Mouse (Mus musculus): ENCODE measurements around the gene Gnl1.
"Not testable (repeated sequence)": the region's sequence is repeated elsewhere in the genome, so short reads cannot be mapped to it uniquely, and the experiment has no call there.

The Gnl1 gene

GRCm38 (mm10) chr17:35979401-35980362, at the start of gene Gnl1, which contains the start of gene Prr3:
Gnl1 (plus strand) TSS chr17:35979851.
Prr3 (minus strand) TSS chr17:35980236.
- DNase-seq (ENCODE audit: extremely low read depth, low read depth, low spot score), result no peak

DNA sequence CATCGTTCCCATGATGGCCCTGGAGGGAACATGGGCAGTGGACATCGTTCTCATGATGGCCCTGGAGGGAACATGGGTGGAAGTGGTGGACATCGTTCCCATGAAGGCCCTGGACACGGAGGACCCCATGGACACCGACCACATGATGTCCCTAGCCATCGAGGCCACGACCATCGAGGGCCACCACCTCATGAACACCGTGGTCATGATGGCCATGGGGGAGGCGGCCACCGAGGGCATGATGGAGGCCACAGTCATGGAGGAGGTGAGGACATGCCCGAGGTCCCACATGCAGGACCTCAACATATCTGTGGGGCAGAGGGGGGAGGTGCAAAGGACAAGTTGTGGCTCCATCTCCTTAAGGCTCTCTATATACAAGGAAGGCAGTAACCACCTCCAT, 49.0 kb upstream of the Gnl1 start:
- DNase-seq (ENCODE audit: extremely low read depth, low read depth, low spot score), result no peak

DNA sequence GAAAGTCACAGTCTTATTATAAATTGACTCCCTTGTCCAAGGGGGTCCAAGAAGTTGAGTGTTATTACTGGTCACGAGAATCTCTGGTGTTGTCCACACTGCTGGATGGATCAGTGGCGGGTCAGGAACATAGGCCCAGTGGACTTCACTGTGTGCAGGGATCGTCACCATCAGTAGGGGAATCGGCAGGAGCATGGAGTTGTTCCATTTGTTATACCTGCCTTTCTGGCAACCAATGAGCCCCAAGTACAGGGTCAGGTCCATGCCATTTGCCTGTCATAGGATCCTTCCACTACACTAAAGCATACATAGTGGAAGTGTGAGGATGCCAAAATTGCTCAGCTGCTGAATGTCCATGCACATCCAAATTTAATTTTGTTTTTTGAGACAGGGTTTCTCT, 47.0 kb upstream of the Gnl1 start:
- DNase-seq (ENCODE audit: extremely low read depth, low read depth, low spot score), result no peak

GRCm38 (mm10) chr17:35935763-35936162, 43.9 kb upstream of the Gnl1 start:
- not testable (repeated sequence) for DNase-seq (ENCODE audit: extremely low read depth, low read depth, low spot score)

- DNase-seq (ENCODE audit: extremely low read depth, low read depth, low spot score), result no peak
Measured at GRCm38 (mm10) chr17:35937700-35938348, 41.8 kb upstream of the Gnl1 start.

GRCm38 (mm10) chr17:35939108-35939507, 40.5 kb upstream of the Gnl1 start:
- no peak for DNase-seq (ENCODE audit: extremely low read depth, low read depth, low spot score)

- DNase-seq (ENCODE audit: extremely low read depth, low read depth, low spot score), result no peak
Measured at GRCm38 (mm10) chr17:35939941-35940340, 39.7 kb upstream of the Gnl1 start.

DNA sequence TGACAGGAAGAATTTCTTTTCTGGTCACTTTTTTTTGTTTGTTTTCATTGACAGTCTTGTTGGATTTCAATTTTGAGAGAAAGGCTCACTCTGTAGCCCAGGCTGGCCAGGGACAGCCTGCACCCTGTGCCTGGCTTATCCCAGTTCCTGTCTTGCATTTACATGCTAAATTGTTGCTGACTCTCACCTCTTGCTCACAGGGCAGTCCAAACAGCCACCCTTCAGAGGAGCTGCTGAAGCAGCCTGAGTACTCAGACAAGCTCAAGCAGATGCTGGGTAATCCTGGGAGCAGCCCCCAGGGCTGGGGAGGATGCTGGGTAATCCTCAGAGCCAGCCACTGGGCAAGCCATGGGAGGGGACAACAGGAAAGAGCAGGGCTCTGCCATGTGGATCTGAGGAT, 28.7 kb upstream of the Gnl1 start:
- not testable (repeated sequence) for DNase-seq (ENCODE audit: extremely low read depth, low read depth, low spot score)

- DNase-seq (ENCODE audit: extremely low read depth, low read depth, low spot score), result not testable (repeated sequence)
Measured at GRCm38 (mm10) chr17:35952559-35952958, 27.1 kb upstream of the Gnl1 start.

- no peak for DNase-seq (ENCODE audit: extremely low read depth, low read depth, low spot score)
Measured at GRCm38 (mm10) chr17:35954665-35955064, 25.0 kb upstream of the Gnl1 start.

DNA sequence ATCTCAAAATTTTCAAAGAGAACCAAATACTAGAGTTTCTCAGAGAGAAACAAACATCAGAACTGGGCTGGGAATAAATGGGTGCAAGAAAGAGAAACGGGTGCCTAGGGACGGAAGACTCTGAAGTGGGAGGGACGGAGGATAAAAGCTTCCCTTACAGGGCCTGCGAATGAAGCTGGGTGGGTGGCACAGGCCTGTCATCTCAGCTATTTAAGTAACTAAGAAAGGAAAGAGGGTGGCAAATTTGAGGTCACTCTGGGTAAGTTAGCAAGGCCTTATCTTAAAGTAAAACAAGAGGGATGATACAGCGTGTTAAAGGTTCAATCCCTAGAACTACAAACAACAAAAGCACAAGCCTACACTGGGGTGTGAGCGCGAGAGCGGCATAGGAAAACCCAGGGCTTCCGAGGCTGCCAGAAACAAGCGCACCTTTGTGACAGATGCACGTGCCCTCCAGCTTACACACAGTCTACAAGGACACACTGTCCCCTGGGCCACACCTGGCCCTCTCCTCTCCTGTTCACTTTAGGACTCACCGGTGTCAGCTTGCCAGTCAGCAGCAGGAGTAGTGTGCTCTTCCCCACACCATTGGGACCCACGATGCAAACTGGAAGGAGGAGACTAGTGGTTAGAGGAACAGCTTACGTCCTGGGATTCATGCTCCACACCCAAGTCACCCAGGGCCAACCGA, 21.0 kb upstream of the Gnl1 start:
- DNase-seq (ENCODE audit: extremely low read depth, low read depth, low spot score), result no peak

- DNase-seq (ENCODE audit: extremely low read depth, low read depth, low spot score), result no peak
Measured at GRCm38 (mm10) chr17:35963279-35963678, 16.4 kb upstream of the Gnl1 start.

GRCm38 (mm10) chr17:35967621-35968020, 12.0 kb upstream of the Gnl1 start:
- DNase-seq (ENCODE audit: extremely low read depth, low read depth, low spot score), result no peak

- peak; percentile 74 for DNase-seq (ENCODE audit: extremely low read depth, low read depth, low spot score)
Measured at GRCm38 (mm10) chr17:35969418-35970389, 9.9 kb upstream of the Gnl1 start, which contains the start of gene Abcf1. Abcf1 (minus strand) TSS chr17:35969761.

DNA sequence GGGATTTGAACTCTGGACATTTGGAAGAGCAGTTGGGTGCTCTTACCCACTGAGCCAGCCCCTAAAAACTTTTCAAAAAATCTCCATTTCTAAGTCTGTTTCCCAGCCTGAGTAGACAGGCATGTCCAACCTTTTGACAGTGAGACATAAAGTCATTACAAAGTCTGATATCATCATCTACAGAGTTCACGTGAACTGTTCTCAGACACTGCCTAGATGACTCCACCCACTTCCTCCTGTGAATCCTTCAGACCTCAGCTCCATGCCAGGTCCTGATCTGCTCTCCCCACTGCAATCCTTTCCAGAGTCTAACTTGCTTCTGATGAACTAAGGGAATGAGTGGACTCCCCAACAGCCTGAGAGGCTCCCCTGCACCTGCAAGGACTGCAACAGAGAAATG, 7.5 kb upstream of the Gnl1 start:
- DNase-seq (ENCODE audit: extremely low read depth, low read depth, low spot score), result no peak

DNA sequence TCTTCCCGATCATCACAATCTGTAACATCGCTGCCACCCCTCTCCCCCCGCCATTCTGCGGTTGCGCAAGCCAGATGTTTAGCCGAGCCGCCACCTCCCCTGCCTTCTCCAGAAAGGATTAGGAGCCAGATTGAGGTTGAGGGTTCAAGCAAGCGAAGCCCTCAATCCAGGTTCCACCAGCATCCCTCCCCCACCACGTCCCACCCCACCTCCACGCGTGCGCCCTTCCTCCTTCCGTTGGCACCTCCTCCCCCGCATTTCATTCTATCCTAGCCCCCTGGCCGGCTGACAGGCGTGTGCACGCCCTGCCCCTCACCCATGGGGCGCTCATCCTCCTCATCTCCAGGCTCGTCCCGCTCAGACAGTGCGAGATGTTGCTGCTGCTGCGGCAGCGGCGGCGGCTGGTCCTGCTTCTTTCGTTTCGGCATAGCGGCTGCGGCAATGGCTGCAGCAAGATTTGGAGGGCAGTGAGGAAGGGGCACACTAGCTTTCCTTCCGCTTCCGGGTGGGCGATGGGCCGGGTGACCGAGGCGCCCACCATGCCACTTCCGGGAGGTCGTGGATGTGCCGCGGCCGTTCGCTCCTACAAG, 745 bp upstream of the Gnl1 start:
- DNase-seq (ENCODE audit: extremely low read depth, low read depth, low spot score), result no peak

DNA sequence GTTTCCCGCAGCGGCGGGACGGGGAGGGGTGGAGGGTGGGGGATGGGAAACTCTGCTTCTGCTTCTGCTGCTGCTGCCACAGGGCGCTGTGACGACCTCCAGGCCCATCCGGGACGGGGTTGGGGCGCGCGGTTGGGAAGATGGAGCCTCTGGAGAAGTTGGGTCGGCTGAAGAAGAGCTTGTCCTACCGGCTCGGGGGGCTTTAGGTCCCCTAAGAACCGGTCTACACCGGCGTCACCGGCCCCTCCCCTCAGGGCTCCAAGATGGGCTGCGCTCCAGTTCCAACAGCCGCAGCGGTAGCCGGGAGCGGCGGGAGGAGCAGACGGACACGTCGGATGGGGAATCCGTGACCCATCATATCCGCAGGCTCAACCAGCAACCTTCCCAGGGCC, 708 bp downstream of the Gnl1 start:
- no peak for DNase-seq (ENCODE audit: extremely low read depth, low read depth, low spot score)

DNA sequence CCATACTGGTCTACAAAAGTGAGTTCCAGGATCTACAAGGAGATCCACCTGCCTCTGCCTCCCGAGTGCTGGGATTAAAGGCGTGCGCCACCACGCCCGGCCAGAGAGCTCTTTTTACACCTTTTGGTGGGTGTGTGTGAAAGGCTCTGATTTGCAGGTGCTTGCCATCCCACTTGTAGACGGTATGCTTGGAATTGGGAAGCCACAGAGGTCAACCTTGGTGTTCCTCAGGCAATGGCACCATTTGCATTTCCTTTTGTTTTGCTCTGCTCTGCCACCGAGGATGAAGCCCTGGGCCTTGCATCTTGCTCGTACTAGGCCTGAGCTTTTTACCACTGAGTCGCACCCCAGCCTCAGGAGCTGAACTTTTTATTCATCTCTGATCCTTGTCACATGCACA, 2.1 kb downstream of the Gnl1 start:
- no peak for DNase-seq (ENCODE audit: extremely low read depth, low read depth, low spot score)

- no peak for DNase-seq (ENCODE audit: extremely low read depth, low read depth, low spot score)
Measured at GRCm38 (mm10) chr17:35991781-35992180, 12.1 kb downstream of the Gnl1 start.

- DNase-seq (ENCODE audit: extremely low read depth, low read depth, low spot score), result no peak
Measured at GRCm38 (mm10) chr17:35993675-35994074, 14.0 kb downstream of the Gnl1 start.

Data from fat pad, adult 2 months (tissue).